Mouse (Mus musculus) embryonic facial prominence, embryonic 12.5 days (tissue): ENCODE data around the gene Leng8. TPM values are rescaled to one million over a fixed set of nuclear protein-coding genes. Genes with fewer than 3 reads are reported as not detected.
A peak's percentile ranks its signal among the peaks of the same experiment; 100 is the strongest.

ENCODE experiments used
- ATAC-seq: fragments of 200-750 bp; cut with Nextera tagmentation; 2 replicates; pipeline ENCODE4 v1.8.0; 2017; ENCODE audit not compliant: insufficient number of reproducible peaks, insufficient read depth, low FRiP score, low TSS enrichment
- H3K27ac ChIP-seq: fragments of 300-500 bp; sonication (generic); 2 replicates; pipeline ENCODE4 v1.5.1; 2016; ENCODE audit warnings: mild to moderate bottlenecking
- H3K27me3 ChIP-seq: fragments of 300-500 bp; sonication (generic); 2 replicates; pipeline ENCODE4 v1.6.1; 2016; ENCODE audit warnings: mild to moderate bottlenecking, moderate library complexity
- H3K36me3 ChIP-seq: fragments of 300-500 bp; sonication (generic); 2 replicates; pipeline ENCODE4 v1.6.1; 2016; ENCODE audit warnings: mild to moderate bottlenecking
- H3K4me1 ChIP-seq: fragments of 300-500 bp; sonication (generic); 2 replicates; pipeline ENCODE4 v1.6.1; 2016
- H3K4me2 ChIP-seq: fragments of 300-500 bp; sonication (generic); replicated peaks from 2 replicates; pipeline ENCODE4 v1.6.1; 2016; ENCODE audit warnings: mild to moderate bottlenecking, moderate library complexity
- H3K4me3 ChIP-seq: fragments of 300-500 bp; sonication (generic); 2 replicates; pipeline ENCODE4 v1.5.1; 2016; ENCODE audit warnings: mild to moderate bottlenecking
- H3K9ac ChIP-seq: fragments of 300-500 bp; sonication (generic); 2 replicates; pipeline ENCODE4 v1.6.1; 2016; ENCODE audit warnings: mild to moderate bottlenecking, moderate library complexity
- H3K9me3 ChIP-seq: fragments of 300-500 bp; sonication (generic); 2 replicates; pipeline ENCODE4 v1.6.1; 2016; ENCODE audit warnings: mild to moderate bottlenecking, moderate library complexity
- WGBS: fragments of 180-500 bp; shearing (Covaris S2); methylation state at CpG from one replicate; pipeline ENCODE4 v1.1.7; 2016; 5-methylcytosine and 5-hydroxymethylcytosine counted together
- polyA plus RNA-seq: library from polyadenylated mRNA; unstranded; fragments of >200 nt; fragmentation: Nextera tagmentation; extraction: Ambion mirVana; gene quantifications from 2 replicates; pipeline ENCODE4 v1.2.1, GENCODE M21; 2016

The Leng8 gene
- polyA plus RNA-seq, result 80.6 and 80.7 TPM in 2 replicates

DNA sequence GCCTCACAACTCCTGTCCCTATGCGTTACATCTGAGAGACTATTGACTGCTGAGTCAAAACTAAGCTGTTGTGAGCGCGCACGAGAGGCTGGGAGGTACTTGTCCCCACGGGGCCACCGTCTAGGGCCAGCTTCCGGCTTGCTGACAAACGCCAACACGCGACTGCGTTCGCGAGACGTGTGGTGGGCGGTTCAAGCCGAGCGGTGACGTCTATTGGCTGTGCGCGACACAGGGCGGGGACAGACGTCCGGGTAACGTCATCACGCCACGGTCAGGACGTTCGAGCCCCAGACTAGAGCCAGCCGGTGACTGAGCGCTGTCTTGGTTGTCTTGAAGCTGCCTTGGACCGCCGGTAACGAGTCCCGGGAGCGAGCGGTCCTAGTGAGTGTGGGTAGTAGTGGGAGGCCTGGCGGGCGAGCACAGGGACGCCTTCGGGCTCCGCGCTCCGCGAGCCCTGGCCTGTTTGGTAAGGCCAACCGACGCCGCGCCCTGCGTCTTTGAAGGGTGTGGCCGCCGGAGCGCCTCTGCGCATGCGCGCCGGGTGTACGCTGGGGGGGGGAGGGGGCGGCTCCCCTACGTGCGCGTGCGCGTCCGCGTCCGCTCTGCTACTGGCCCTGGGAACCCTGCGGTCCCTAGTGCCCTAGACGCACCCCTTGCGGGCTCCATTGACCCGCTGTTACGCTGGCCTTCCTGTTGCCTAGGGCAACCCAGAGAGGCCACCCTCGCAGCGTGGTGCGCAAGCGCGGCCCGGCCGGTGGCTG lies at the start of gene Leng8:
TSS of gene Leng8 (plus strand) at position 269 of the 761 bp plus-strand sequence.
- peak within 1 kb of the TSS; percentile 82 for H3K9ac ChIP-seq
- ATAC-seq, result peak; percentile 99
- peak within 1 kb of the TSS; percentile 90 for H3K4me2 ChIP-seq
- peaks cover 38% of the 10 kb centered on the region for H3K36me3 ChIP-seq
- no peaks in the 10 kb centered on the region for H3K27me3 ChIP-seq
- no peaks in the 10 kb centered on the region for H3K9me3 ChIP-seq
- WGBS, result under 1% methylated on average over 74 of the region's 78 CpGs
- H3K4me3 ChIP-seq, result peak within 1 kb of the TSS; percentile 94
- H3K27ac ChIP-seq, result peak within 1 kb of the TSS; percentile 92
- H3K4me1 ChIP-seq, result peaks cover 12% of the 10 kb centered on the region

DNA sequence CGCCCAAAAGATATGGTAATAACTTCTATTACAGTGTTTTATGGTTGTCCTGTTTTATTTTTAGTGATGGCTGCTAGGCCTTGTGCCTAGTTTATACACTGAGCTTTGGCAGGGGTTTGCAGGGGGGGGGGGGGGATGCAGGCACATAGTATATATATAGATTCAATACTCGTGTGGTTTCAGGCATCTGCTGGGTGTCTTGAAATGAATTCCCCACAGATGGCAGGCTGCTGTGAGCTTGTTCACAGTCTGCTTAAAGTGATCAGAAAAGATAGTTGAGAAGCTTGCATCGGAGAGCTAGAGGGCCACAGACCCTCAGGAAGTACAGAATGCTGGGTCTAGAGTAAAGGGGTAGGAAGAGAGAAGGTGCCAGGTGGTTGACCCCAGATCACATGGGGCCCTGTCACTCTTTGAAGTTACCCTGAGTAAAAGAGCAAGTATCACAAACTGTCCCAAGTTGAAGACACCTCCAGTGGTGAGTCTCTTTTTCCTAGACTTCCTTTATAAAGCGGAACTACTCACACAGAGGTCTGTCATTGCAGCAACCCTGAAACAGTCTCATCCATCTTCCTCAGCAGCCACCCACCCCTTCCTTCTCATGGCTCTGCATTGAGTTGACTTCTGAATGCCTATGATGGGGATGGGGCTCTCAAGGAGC lies 49.5 kb upstream of the Leng8 start:
- no peak overlapping the region for H3K4me3 ChIP-seq
- WGBS, result 83% methylated on average over 4 of the region's 4 CpGs
- no peak for ATAC-seq

DNA sequence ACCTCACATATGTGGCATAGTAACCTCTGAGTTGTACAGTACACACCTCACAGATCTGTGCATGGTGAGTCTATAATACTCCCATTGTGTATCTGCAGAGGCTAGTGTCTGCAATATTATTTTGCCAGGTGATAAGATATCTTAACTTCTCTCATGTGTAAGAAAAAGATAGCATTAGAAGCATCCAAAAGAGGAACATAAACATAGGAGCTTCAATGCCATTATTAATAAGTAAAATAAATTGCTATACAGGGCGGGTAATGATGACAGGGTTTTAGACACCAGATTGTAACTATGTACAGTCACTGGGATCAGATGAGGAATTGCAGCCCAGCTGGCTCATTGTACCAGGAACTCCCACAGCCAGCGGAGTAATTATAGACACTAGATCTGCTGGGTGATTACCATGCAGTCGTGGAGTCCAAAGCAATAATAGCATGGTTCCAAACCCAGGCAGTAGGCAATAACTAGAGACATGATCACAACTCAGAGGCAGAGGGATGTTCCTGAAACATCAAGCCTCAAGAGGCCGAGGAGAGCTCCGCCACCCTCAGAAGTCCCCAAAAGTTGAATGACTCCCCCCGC lies 48.9 kb upstream of the Leng8 start:
- H3K9me3 ChIP-seq, result no peaks in the 10 kb centered on the region
- ATAC-seq, result no peak

More for the DNA sequence above, 49.5 kb upstream of the Leng8 start:
- Histone ChIP-seq H3K9me3 (no peaks in the 10 kb centered on the region), H3K36me3 (no peaks in the 10 kb centered on the region), H3K9ac (no peak overlapping the region), H3K4me1 (no peaks in the 10 kb centered on the region), H3K27me3 (no peaks in the 10 kb centered on the region), H3K4me2 (no peak overlapping the region), H3K27ac (no peak overlapping the region)

DNA sequence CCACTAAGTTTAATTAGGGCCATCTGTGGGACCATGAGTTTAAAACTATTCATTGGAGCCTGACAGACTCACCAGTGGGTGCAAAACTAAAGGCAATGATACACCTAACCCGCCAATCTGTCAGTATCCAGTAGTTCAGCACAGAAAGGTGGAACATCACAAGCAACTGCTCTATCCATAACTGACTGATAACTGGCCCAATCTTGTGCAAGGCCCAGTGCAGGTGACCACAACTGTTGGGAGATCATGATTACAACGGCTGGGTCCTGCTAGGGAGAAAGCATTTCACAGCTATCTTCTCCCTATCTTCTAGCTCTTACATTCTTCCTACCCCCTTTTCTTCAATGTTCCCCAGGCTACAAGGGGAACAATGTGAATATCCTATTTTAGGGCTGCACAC lies 48.2 kb upstream of the Leng8 start:
- H3K27me3 ChIP-seq, result no peaks in the 10 kb centered on the region
- H3K27ac ChIP-seq, result no peak overlapping the region
- no peaks in the 10 kb centered on the region for H3K36me3 ChIP-seq
- no peak overlapping the region for H3K9ac ChIP-seq
- H3K9me3 ChIP-seq, result no peaks in the 10 kb centered on the region
- H3K4me3 ChIP-seq, result no peak overlapping the region
- H3K4me1 ChIP-seq, result no peaks in the 10 kb centered on the region
- 80% methylated on average over 2 of the region's 2 CpGs for WGBS
- no peak overlapping the region for H3K4me2 ChIP-seq
- ATAC-seq, result no peak

More for the DNA sequence above, 48.9 kb upstream of the Leng8 start:
- Histone ChIP-seq H3K4me3 (no peak overlapping the region), H3K4me1 (no peaks in the 10 kb centered on the region), H3K9ac (no peak overlapping the region), H3K36me3 (no peaks in the 10 kb centered on the region), H3K27ac (no peak overlapping the region), H3K27me3 (no peaks in the 10 kb centered on the region), H3K4me2 (no peak overlapping the region)
- 77% methylated on average over 6 of the region's 6 CpGs for WGBS

DNA sequence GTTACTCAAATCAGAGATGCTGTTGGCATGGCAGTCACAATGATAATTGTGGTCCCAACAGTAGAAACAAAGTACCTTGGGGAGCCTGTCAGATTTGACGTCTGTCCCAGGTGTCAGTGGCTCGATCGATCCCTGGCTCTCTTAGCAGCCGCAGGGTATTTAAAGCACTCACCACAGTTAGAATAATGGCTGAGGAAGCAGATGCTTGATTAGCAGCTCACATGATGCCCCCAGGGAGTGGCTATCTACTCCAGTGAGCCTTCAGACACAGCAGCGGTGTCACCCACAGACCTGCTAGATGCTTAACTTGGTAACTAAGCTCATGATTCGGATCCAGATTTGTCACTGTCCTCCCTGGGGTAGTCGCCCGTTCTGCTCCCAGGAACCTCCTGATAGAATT lies 45.7 kb upstream of the Leng8 start:
- H3K9ac ChIP-seq, result no peak overlapping the region
- H3K4me1 ChIP-seq, result no peaks in the 10 kb centered on the region
- 40% methylated on average over 8 of the region's 8 CpGs for WGBS
- no peaks in the 10 kb centered on the region for H3K27me3 ChIP-seq
- H3K27ac ChIP-seq, result no peak overlapping the region
- no peaks in the 10 kb centered on the region for H3K36me3 ChIP-seq
- ATAC-seq, result no peak
- H3K9me3 ChIP-seq, result no peaks in the 10 kb centered on the region
- H3K4me2 ChIP-seq, result no peak overlapping the region
- no peak overlapping the region for H3K4me3 ChIP-seq

DNA sequence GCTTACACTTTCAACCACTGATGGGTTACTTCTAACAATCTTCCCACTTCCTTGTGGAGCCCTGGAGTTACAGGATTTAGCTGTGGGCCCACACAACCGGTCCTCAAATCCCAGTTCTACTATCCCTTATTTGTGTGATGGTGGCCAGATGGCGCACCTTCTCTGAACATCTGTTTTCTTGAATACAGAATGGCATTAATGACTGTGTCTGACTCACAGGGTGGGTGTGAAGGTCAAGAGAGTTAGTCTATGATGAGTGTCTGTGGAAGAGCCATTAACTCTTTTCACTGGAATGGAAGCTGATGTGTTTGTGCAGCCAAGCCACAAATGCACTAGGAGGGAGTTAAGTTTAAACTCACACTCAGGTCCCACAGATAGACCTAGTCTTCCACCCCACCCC lies 38.5 kb upstream of the Leng8 start:
- no peak for ATAC-seq
- 77% methylated on average over 2 of the region's 2 CpGs for WGBS

DNA sequence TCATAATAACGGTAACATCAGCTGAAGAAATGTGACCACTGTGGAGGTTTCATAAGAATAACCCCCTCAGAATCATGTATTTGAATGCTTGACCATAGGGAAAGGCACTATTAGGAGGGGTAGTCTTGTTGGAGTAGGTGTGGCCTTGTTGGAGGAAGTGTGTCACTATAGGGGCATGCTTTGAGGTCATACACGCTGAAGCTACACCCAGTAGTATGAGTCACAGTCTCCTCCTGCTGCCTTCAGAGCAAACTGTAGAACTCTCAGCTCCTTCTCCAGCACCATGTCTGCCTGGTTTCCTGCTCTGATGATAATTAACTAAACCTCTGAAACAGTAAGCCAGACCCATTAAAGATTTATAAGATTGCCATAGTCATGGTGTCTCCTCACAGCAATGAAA lies 38.0 kb upstream of the Leng8 start:
- H3K9me3 ChIP-seq, result no peaks in the 10 kb centered on the region
- H3K27ac ChIP-seq, result no peak overlapping the region
- H3K4me2 ChIP-seq, result no peak overlapping the region
- no peak overlapping the region for H3K9ac ChIP-seq
- no peak overlapping the region for H3K4me3 ChIP-seq
- H3K27me3 ChIP-seq, result no peaks in the 10 kb centered on the region
- H3K36me3 ChIP-seq, result no peaks in the 10 kb centered on the region
- H3K4me1 ChIP-seq, result no peaks in the 10 kb centered on the region
- ATAC-seq, result no peak
- WGBS, result 83% methylated on average over 2 of the region's 2 CpGs

More for the DNA sequence above, 38.5 kb upstream of the Leng8 start:
- Histone ChIP-seq H3K4me2 (no peak overlapping the region), H3K4me3 (no peak overlapping the region), H3K9ac (no peak overlapping the region), H3K4me1 (no peaks in the 10 kb centered on the region), H3K27me3 (no peaks in the 10 kb centered on the region), H3K27ac (no peak overlapping the region), H3K9me3 (no peaks in the 10 kb centered on the region), H3K36me3 (no peaks in the 10 kb centered on the region)

DNA sequence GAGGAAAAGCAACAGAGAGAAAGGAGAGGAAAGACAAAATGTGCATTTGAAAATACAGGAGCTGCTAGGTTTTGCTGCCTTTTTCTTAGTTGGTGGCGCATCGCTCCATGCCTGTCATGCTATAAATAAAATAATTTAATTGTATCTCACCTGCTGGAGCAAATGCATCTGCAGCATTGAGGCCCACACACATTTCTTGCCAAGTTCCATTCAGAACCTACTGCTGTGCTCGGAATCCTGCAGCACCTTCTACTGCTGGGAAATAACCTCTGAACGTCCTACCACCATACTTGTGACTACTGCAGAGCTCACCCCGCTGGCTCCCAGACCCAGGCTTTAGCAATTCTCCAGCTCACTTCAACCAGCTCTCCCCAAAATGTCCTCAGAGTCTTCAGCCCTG lies 35.7 kb upstream of the Leng8 start:
- H3K9me3 ChIP-seq, result no peaks in the 10 kb centered on the region
- no peaks in the 10 kb centered on the region for H3K27me3 ChIP-seq
- no peaks in the 10 kb centered on the region for H3K4me1 ChIP-seq
- H3K4me3 ChIP-seq, result no peak overlapping the region
- H3K27ac ChIP-seq, result no peak overlapping the region
- no peaks in the 10 kb centered on the region for H3K36me3 ChIP-seq
- no peak overlapping the region for H3K9ac ChIP-seq
- no peak for ATAC-seq
- H3K4me2 ChIP-seq, result no peak overlapping the region
- WGBS, result 81% methylated on average over 5 of the region's 5 CpGs

DNA sequence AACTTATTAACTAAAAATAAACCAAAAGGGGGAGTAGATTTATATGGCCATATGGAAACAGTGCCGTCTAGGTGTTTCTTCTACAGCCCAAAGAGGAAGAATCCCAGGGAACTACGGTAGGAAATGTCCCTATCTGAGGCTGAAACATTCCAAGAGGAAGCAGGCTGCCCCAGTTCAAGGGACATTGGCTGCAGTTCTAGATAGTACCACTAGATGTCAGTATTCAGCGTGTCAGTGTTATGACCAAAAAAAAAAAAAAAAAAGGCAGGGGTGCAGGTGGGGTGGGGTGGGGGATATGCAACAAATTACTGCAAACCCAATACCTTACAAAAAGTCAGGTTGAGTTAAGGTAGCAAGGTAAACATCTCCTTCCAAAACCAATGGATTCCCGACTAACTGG lies 33.4 kb upstream of the Leng8 start:
- WGBS, result 21% methylated on average over 4 of the region's 4 CpGs
- ATAC-seq, result no peak
- H3K27ac ChIP-seq, result no peak overlapping the region
- no peaks in the 10 kb centered on the region for H3K4me1 ChIP-seq
- H3K27me3 ChIP-seq, result no peaks in the 10 kb centered on the region
- no peaks in the 10 kb centered on the region for H3K9me3 ChIP-seq
- no peak overlapping the region for H3K4me3 ChIP-seq
- H3K4me2 ChIP-seq, result no peak overlapping the region
- no peak overlapping the region for H3K9ac ChIP-seq
- H3K36me3 ChIP-seq, result no peaks in the 10 kb centered on the region

DNA sequence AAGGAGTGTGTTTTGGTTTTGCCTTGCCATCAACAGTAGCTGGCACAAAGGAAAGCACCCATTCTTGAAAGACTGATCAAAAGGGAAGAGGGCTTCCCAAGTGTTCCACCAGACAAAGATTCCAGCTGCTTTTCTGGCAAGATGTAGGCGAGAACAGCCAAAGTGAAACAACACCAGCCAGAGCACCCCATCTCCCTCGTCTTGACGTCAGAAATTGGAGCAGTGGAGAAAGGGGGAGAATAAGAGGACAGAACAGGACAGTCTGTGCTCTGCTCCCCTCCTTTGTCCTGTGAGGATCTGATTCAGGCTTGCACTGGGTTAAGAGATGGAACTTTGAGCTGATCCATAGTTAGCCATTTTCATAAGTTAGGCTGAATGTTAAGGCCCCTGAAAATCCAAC lies 25.1 kb upstream of the Leng8 start:
- H3K9ac ChIP-seq, result no peak overlapping the region
- ATAC-seq, result no peak
- WGBS, result 51% methylated on average over 3 of the region's 3 CpGs
- H3K27ac ChIP-seq, result no peak overlapping the region
- H3K27me3 ChIP-seq, result no peaks in the 10 kb centered on the region
- H3K4me2 ChIP-seq, result no peak overlapping the region
- H3K9me3 ChIP-seq, result no peaks in the 10 kb centered on the region
- no peaks in the 10 kb centered on the region for H3K4me1 ChIP-seq
- no peaks in the 10 kb centered on the region for H3K36me3 ChIP-seq
- H3K4me3 ChIP-seq, result no peak overlapping the region

DNA sequence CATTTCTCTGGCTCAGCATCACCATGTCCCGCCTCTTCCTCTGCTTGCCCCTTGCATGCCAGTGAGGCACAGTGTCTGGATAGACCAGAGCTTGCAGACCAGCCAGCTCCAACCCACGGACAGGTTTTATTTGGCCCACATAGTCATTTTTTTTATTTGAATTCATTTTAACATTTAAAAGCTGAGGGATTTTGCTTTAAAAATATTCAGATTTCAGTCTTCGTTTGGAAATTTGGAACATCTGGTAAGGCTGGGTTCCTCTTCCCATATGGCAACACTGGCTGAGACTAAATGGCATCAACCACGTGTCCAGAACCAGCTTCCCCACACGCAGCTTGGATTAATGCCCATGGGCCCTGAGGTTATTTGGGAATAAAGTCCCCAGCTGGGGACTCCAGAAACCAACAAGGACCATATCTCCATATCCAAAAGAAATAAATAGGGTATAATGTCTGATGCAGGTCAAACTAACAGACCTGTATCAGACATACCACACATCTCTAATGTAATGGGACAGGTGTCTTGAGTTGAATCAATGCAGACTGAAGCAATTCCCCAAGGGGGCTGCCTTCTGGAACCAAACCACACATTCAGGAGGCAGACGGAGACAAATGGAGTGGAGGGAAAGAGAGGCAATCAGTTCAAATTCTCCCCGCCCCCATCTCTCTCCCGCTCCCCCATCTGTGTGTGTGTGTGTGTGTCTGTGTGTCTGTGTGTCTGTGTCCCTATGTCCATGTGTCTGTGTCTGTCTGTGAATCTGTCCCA lies 19.6 kb upstream of the Leng8 start:
- peaks cover 6% of the 10 kb centered on the region; the same call in 1 of the 2 replicates for H3K4me1 ChIP-seq
- 65% methylated on average over 8 of the region's 8 CpGs for WGBS
- no peak overlapping the region for H3K4me3 ChIP-seq
- no peak overlapping the region for H3K27ac ChIP-seq
- H3K9ac ChIP-seq, result no peak overlapping the region
- ATAC-seq, result no peak
- H3K36me3 ChIP-seq, result no peaks in the 10 kb centered on the region
- H3K9me3 ChIP-seq, result no peaks in the 10 kb centered on the region
- H3K4me2 ChIP-seq, result no peak overlapping the region
- H3K27me3 ChIP-seq, result peaks cover 26% of the 10 kb centered on the region
